Mouse (Mus musculus) 3T3-L1 (cell line): Measurements from ENCODE around the gene Glg1.
"Not testable (repeated sequence)": the region's sequence is repeated elsewhere in the genome, so short reads cannot be mapped to it uniquely, and the experiment has no call there.

Source experiments
- DNase-seq: peaks from one replicate; pipeline ENCODE4 v3.0.0-alpha.2; 2015; ENCODE audit warnings: low read depth, low spot score

Glg1 gene

DNA sequence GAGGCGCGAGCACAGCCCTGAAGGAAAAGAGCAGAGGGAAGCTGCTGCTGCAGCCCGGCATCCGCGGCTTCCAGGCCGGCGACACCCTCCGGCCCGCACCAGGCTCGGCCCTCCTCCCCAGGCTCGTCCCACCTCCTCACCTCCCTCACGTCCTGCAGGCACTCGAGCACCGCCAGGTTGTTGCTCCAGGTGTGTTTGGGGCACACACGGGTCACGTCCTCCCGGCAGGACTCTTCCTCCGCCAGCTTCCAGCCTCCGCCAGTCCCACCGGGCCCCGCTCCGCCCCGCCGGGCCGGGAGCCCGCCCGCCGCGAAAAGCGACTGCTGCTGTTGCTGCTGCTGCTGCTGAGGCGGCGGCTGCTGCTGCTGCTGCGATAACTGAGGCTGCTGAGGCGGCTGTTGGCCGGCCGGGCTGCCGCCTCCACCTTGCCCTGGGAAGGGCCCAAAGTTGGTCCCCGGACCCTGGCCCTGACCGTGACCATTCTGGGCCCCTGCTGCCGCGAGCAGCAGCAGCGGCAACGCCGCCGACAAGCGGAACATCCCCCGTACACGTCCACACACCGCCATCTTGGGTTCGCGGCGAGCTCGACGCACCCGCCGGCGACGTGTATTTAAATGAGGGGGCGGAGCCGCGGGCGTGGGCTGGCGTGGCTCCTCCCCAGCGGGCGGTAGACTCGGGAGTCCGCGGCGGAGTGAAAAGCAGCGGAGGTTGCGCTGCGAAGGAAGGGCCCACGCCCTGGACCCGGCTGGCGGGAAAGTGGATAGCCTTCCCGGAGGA lies at the start of gene Glg1:
Gene Glg1, minus strand, starts transcription at position 586 of the 777 bp plus-strand sequence.
- DNase-seq = peak; percentile 92

DNA sequence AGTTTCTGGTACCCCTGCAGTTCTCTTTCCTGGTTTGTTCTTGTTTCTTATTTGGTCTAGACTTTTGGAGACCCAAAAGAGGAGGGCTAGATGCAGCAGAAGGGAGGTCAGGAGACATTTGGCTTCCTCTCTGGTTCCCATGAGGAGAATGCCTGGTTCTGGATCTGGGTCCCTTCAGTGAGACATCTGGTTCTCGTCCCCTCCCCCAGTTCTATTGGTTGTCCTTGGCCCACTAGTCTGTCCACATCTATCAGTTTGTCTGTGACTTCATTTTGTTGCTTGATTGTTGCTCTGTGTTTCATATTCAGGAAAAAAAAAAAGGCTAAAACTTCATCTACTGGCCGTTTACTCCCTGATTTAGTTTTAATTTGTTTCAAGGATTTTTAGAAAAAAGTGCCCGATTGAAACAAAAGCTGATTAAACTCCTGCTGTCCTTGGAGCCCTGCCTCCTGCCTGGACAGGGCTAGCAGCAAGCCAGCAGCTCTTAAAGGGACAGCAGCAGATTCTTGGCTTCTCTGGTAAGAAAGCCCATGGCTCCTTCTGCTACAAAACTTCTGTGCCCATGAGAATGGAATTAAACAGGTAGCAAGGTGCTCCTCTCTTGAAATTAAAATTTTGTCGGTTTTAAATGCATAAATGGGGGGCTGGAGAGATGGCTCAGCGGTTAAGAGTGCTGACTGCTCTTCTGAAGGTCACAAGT lies 46.2 kb upstream of the Glg1 start:
- DNase-seq = peak; percentile 16

DNA sequence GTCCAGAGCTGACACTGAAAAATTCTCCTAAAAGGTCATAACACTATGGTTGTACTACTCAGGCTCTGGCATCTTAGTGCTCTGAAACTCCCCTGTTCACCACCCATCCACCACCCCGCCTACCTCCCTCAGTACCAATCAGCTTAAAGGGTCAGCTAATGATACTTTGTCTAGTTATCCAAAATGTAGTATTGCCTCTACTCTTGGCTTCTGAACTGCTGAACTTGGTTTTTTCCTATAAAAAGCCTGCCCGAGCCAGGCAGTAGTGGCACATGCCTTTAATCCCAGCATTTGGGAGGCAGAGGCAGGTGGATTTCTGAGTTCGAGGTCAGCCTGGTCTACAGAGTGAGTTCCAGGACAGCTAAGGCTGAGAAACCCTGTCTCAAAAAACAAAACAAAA lies 45.3 kb upstream of the Glg1 start:
- DNase-seq = no peak

DNA sequence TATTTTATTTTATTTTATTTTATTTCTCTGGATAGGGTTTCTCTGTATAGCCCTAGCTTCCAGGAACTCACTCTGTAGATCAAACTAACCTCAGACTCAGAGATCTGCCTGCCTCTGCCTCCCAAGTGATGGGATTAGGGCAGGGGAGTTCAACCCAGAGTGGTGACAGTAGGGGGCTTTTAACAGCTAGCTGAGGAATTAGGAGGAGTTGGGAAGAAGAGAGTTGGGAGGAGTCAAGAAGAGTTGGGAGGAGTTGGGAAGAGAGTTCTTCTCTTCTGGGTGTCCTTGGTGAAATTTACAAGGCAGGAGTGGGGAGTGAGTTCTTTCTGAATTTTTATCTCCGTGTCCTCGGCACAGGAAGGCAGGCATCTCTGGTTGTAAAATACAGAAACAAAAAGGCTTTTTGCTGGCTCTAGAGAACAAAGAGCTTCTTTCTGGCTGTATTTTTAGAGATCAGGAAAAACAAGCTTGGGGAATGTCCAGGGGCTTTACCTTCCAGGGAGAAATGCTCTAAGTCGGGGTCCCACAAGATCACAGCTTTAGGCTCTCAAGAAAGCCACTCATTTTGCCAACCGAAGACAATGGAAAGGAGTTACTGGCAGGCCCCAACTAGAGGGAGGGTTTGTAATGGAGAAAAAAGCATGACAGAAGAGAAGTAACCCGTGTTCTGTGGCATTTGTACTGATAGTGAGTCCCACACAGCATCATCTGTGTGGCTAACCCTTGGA lies 44.2 kb upstream of the Glg1 start:
- DNase-seq = not testable (repeated sequence)

DNA sequence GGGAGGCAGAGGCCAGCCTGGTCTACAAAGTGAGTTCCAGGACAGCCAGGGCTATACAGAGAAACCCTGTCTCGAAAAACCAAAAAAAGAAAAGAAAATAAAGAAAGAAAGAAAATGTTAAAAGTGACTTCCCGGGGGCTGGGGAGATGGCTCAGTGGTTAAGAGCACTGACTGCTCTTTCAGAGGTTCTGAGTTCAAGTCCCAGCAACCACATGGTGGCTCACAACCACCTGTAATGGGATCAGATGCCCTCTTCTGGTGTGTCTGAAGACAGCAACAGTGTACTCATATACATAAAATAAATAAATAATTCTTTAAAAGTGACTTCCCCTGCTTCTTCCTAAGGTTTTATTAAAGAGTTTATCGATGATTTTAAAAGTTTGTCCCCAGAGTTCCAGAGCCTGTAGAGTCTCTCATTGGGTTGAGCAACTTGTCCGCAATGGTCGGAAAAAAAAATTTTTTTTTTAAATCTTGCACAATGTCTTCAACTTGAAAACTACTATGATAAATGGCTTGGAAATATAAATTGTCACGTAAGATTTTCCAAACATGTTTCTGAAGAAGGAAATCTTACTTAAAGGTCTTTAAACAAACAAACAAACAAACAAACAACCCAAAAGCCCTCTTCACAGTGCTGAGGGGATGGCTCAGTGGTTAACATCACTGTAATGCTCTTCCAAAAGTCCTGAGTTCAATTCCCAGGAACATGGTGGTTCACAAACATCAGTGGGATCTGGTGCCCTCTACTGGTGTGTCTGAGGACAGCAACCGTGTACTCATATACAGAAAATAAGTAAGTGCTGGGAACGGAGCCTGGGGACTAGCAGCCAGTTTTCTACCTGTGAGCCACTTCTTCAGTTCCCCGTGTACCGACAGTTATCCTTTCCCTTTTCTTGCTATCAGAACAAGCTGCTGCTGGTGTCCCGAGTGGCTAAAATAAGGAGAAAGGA lies 41.9 kb upstream of the Glg1 start:
- peak; percentile 54 for DNase-seq

DNA sequence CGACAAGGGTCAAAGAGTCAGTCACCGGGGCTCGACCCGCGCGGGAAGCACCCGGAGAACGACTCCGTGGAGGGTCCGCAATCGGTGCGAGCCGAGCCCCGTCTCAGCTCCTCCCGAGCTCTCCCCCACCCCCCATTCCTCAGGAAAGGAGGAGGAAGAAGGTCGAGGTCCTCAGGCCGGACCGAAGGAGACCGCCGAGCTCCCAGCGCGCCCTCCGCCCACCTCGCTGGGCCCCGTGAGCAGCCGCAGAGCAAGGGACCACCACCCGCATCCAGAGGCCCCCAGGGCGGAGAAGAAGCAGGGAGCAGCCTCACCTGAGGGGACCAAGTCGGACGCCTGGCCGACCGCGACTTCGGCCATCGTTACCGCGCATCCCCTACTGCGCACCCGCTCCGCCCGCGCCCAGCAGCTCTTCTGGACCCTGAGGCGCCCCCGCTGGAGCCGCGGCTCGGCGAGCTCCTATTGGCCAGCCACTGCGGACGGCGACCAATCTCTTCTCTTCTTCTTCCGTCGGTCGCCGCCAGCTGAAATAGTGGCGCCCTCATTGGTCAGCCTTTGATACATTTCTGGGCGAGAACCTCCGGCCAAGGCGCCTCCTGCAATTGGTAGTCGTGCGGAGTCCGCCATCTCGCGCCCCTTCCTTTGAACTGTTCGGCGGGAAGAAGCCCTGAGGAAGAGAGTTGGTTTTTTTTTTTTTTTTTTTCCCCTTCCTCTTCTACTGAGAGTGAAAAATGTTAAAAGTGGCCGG lies 41.0 kb upstream of the Glg1 start, which contains the start of gene Rfwd3:
Gene Rfwd3, minus strand, starts transcription at position 402 of the 748 bp plus-strand sequence.
- peak; percentile 99 for DNase-seq

DNA sequence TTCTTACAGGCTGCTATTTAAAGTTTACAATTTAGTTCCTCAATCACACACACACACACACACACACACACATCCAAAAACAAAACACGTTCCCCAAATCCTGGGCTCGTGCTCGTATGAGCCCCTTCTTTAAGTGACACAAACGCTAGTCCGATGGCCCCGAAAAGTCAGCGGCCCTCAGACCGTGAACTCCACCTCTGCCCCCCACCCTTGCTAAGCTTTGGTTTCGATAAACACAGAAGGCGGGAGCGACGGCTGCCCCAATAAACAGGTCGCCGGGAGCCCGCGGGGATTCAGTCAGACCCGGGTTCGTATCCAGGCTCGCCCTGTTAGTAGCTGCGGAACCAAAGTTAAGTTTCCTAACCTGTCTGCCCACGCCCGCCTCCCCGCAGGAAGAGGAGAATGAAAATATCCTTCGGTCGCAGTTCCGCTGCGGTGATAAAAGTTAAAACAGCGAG lies 40.4 kb upstream of the Glg1 start:
- peak; percentile 48 for DNase-seq

DNA sequence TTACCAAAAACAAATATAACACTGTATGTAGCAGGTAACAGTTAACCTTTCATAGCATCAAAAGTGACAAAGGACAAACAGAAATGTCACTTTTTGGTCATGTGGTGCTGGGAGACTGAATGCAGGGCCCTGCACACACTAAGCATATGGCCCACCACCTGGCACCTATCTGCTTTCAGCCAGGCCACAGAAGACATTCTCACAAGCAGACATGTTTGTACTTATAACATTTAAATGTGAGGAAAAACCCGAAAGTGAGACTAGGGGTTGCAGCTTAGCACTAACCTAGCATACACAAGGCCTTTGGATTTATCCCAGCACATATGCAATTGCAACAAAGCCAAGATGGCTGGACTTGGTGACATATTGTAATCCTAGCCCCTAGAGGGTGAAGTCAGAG lies 39.0 kb upstream of the Glg1 start:
- DNase-seq = no peak

DNA sequence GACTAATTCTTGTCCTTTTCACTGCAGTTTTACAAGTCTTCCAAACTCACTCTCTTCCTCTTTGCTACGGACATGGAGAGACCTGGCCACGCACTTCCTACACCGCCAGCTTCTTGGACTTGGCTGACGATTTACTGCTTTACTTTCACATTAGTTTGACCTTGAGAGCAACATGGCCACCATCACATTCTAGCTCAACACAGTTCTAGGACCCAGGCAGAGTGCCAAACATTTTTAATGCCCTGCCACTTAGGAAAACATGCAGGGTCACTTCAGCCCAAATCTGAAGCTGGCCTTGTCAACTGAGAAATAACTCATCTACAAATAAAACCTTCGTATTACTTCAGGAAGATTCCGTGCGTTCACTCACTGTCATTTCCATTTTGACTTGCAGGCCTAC lies 32.7 kb upstream of the Glg1 start:
- no peak for DNase-seq

DNA sequence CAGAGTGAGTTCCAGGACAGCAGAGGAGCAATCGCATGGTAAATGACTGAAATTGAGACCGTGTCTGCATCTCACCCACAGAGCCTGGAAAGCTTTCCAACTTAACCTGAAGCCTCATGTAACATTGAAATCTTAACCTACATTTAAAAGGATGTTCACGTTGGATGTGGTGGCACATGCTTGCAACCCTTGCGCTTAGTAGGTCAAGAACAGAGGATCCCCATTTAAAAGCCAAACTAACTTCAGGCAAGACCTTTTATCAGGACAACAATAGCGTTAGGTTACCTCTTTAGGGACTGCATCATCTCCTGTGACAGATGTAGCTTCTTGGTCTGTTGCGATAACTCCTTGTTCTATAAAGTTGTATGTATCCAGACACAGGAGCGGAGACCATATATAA lies 31.6 kb upstream of the Glg1 start:
- no peak for DNase-seq

DNA sequence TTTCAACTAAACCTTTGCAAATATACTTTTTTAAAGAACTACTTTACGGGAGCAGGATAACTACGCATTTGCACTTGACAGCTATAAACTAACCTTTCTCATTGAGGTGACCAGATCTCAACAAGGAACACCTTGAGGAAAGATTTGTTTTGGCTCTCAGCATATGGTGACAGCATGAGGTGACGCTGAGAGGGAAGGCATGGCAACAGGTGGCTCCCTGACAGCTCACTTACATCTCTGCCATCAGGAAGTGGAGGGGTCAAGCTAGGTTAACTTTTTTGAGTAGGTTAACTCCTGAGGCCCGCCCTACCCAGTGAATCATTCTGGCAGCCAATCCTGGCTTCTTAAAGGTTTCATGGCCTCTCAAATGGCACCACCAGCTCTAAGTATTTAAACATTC lies 26.6 kb upstream of the Glg1 start:
- DNase-seq = no peak

DNA sequence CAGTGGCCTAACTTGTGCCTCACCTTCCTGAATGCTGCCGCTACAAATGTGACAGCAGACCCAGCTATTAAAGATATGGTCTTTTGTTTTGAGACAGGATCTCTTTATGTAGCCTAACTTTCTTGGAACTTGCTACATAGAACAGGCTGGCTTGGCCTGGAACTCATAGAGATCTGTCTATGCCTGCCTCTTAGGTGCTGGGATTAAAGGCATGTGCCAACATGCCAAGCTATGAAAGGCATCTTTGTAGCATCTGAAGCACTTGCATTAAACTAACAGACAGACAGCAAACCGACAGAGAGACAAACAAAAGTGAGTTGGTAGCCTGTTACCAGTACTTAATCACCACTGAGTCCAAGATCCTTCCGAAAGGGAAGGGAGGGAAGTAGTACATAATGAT lies 23.1 kb upstream of the Glg1 start:
- no peak for DNase-seq

DNA sequence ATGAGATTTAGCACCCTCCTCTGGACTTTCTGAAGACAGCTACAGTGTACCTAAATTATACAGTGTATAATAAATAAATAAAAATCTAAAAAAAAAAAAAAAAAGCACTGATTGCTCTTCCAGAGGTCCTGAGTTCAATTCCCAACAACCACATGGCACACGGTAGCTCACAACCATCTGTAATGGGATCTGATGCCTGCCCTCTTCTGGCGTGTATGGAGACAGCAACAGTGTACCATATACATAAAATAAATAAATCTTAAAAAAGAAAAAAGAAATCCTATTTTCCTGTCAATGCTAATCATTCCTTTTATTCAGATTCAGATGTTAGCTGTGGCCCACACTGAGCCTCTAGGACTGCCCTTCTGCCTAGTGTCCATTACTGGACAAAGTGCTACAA lies 9.3 kb upstream of the Glg1 start:
- peak; percentile 50 for DNase-seq

DNA sequence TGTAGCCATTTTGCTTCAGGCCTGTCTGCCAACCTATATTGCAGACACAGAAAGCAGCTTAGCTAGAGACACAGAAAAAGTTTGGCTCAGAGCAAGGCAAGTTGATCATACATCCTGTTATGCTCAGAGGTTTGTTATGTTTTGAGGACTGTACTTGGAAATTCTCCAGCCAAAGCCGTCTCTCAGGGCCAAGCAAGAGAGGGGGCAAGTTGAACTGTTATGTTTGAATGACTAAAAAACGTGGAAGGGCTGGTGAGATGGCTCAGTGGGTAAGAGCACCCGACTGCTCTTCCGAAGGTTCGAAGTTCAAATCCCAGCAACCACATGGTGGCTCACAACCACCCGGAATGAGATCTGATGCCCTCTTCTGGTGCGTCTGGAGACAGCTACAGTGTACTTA lies 7.1 kb upstream of the Glg1 start:
- DNase-seq = not testable (repeated sequence)

DNA sequence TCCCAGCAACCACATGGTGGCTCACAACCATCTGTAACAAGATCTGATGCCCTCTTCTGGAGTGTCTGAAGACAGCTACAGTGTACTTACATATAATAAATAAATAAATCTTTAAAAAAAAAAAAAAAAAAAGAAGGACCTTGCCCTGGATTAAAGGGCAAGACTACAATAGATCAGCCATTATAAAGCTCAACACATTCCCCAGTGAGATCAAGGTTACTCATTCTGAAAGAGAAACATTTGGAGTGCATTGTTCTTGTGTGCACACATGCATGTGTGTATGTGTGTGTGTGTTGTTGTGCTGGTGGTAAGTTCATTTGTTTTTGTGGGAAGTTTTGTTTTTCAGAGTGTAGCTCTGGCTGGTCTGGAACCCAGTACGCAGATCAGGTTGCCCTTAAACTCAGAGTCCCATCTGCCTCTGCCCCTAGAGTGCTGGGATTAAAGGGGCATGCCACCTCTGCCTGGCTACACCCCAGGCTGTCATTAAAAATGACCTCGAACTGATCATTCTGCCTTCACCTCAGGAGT lies 5.7 kb upstream of the Glg1 start:
- no peak for DNase-seq

DNA sequence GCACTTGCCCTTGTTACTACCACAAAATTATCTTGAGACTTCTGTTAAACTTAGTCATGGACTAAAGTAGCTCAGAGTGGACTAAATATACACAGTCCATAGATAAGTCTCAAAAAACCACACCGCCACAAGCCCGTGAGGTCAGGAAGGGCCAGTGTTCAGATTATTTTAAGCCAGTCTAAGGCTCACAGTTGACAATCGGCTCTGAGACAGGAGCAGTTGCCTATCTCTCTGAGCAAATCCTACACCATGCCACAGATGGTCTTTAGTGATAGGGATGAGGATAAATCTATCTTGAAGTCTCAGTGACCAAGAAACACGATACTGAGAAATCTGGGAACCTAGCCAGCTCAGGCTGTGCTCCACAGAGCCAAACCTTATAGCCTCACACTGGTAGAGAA lies 3.0 kb upstream of the Glg1 start:
- peak; percentile 63 for DNase-seq

DNA sequence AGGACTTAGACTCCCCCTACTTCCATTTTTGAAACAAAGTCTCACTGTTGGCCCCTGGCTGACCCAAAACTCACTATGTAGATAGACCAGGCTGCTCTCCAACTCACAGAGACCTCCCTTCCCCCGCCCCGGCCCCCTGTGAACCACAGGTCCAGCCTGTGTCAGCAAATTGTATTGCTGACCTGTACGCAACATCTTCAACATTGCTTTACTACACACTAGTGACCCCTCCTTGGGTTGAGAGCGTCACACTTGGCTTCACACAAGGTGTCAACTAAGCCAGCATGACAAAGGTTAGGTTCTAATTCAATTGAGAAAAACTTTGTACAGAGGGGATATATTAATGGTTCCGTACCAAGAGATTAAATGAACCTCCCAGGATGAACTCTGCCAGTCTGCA lies 1.2 kb upstream of the Glg1 start:
- no peak for DNase-seq

DNA sequence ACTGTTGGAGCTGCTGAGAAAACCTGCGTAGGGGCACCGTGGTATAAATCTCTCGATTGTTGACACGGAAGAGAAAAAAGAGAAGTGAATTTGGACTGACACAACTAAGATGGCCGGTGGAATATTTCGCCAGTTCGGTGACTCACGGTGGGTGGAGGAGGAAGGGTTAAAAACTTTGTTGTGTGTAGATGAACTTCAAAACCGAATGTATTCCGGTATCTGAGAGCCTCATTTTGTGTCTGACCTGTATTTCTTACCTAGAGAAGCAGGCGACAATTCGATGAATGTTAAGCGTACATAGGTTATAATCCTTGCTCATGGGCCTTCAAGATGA lies 359 bp upstream of the Glg1 start:
- peak; percentile 89 for DNase-seq

DNA sequence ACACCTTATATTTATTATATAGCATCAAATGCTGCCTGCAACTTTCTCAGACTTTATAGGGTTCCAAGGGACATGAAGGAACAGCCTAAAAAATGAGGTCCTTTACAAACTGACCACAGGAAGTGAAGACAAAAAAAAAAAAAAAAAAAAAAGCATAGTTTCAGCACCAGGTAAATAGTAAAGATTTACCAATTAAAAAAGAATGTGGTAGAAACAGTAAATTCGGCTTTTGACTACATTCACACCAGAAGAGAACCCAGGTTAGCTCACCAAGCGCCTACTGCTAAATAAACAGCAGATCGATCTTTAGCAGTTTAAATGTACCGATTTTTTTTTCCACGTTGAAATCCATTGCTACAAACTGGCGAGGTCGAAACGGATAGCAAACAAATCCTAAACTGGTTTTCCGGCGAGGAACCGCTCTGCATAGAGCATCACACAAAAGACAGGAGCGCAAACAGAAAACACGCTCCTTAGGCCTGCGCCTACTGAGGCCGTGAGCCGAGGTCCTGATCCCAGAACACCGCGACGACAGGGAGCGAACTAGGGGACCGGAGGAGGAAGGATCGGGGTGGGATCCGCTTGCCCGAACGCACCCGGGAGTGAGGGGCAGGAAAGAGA lies 896 bp downstream of the Glg1 start:
- DNase-seq = peak; percentile 59
